Mouse (Mus musculus) ES-E14 (cell line): ENCODE measurements around the gene Lamc2. TPM values are rescaled to one million over a fixed set of nuclear protein-coding genes. Genes with fewer than 3 reads are reported as not detected.

Experiments used
- DNase-seq: peaks from one replicate; pipeline ENCODE4 v3.0.0-alpha.2; 2013; ENCODE audit warnings: low read depth, low spot score
- H3K27ac ChIP-seq: 2 replicates; pipeline ENCODE4 v1.5.1; 2012; ENCODE audit warnings: low read depth, mild to moderate bottlenecking, low read length, moderate library complexity, mixed read lengths; ENCODE audit not compliant: poor library complexity, insufficient read depth, severe bottlenecking
- H3K36me3 ChIP-seq: 2 replicates; pipeline ENCODE4 v1.6.1; 2012; ENCODE audit warnings: mild to moderate bottlenecking, low read length, moderate library complexity, mixed read lengths; ENCODE audit not compliant: control insufficient read depth, poor library complexity, insufficient read depth, severe bottlenecking
- H3K4me1 ChIP-seq, 2 experiments: fragments of 150-350 bp in 1 of 2; sonication (generic) in 1 of 2; 2 replicates each; pipeline ENCODE4 v1.6.1; 2012; ENCODE audit warnings: low read length in 2 of 2, mild to moderate bottlenecking in 1 of 2, mixed read lengths in 1 of 2; ENCODE audit not compliant: control insufficient read depth in 2 of 2, insufficient read depth in 2 of 2, poor library complexity in 1 of 2
- H3K4me3 ChIP-seq, 2 experiments: fragments of 150-350 bp in 1 of 2; sonication (generic) in 1 of 2; 2 replicates each; pipeline ENCODE4 v1.5.1; 2012; ENCODE audit warnings: low read length in 2 of 2, low read depth in 1 of 2, mild to moderate bottlenecking in 1 of 2, mixed read lengths in 1 of 2; ENCODE audit not compliant: insufficient read depth in 1 of 2, poor library complexity in 1 of 2, severe bottlenecking in 1 of 2
- H3K9ac ChIP-seq: 2 replicates; pipeline ENCODE4 v1.6.1; 2012; ENCODE audit warnings: low read depth, mild to moderate bottlenecking, low read length, mixed read lengths; ENCODE audit not compliant: poor library complexity, insufficient read depth, severe bottlenecking
- H3K9me3 ChIP-seq: fragments of 150-350 bp; sonication (generic); 2 replicates; pipeline ENCODE4 v1.6.1; 2012; ENCODE audit warnings: low read depth, mild to moderate bottlenecking, low read length; ENCODE audit not compliant: control insufficient read depth, insufficient read depth
- CHD2 ChIP-seq: IDR thresholded peaks from 2 replicates; pipeline ENCODE4 v1.6.1; 2014; ENCODE audit warnings: mild to moderate bottlenecking, low read depth, low read length, inconsistent platforms
- MAFK ChIP-seq: IDR thresholded peaks from 2 replicates; pipeline ENCODE4 v1.6.1; 2014; ENCODE audit warnings: mild to moderate bottlenecking, low read depth, low read length, inconsistent platforms; ENCODE audit not compliant: insufficient read depth
- in situ Hi-C, 2 experiments: fragments of 600-800 bp; cut with MboI; formaldehyde crosslinking; loops; one replicate each; pipeline ENCODE4 v1.15.1; 2025; ENCODE audit warnings: low sequenced_read_pairs in 2 of 2, inconsistent platforms in 1 of 2; ENCODE audit not compliant: unreplicated experiment in 2 of 2
- total RNA-seq: library from RNA; depleted of rRNA; stranded (reverse); fragments of 300-350 nt; gene quantifications from 2 replicates; pipeline ENCODE4 v1.2.3, GENCODE M21; 2012; rRNA removed

Gene Lamc2
- total RNA-seq, 1 experiment: 24.3 TPM

GRCm38 (mm10) chr1:153073441-153073840 is 112.8 kb downstream of the Lamc2 start:
- H3K36me3 ChIP-seq: peaks cover 9% of the 10 kb centered on the region
- no peak overlapping the region for H3K9ac ChIP-seq
- peaks cover 0 to 5% of the 10 kb centered on the region in 2 experiments; a peak in 1 of 4 replicates for H3K4me1 ChIP-seq
- in situ Hi-C loops: no loop called here
- TF ChIP-seq CHD2: no peak
- TF ChIP-seq MAFK: no peak
- DNase-seq: no peak
- no peak overlapping the region for H3K27ac ChIP-seq
- no peak overlapping the region for H3K4me3 ChIP-seq
- H3K9me3 ChIP-seq: no peaks in the 10 kb centered on the region

Other genes starting within 250 kb of the Lamc2 start
- gene Nmnat2, start 231.5 kb downstream of the Lamc2 start, total RNA-seq: 15.0 and 24.8 TPM in 2 replicates
- 313 and 410 TPM in 2 replicates for gene Lamc1, start 146.3 kb upstream of the Lamc2 start, total RNA-seq
- 2.3 and 3.1 TPM in 2 replicates for gene Shcbp1l, start 238.7 kb upstream of the Lamc2 start, total RNA-seq